Mouse (Mus musculus): ENCODE results near the gene Mok.

Gene Mok

GRCm38 (mm10) chr12:110764531-110764930 is 76.2 kb downstream of the Mok start:
- no peak for DNase-seq

DNA sequence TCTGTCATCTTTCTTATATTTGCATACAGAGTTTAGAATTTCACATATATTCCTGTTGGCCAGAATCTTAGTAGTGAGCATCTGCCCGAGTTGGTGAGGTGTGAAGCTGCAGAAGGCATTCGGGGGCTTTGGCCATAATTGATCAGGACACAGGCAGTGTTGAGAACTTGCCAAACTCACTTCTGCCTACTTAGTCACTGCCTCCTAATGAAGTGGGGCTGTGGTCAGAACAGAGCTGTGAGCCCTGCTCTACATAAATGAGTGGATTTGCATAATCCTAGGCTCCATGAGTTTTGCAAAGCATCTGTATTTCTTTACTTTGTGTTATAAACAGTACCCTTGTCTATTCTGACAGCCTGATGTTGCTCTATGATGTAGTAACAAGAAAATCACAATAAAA is 78.4 kb downstream of the Mok start:
- no peak for DNase-seq

GRCm38 (mm10) chr12:110758932-110759331 is 81.8 kb downstream of the Mok start:
- DNase-seq = no peak

All from thymus, postnatal 4 days (tissue).